Mouse (Mus musculus) testis, adult 2 months (tissue): ENCODE measurements at regions not wholly inside any gene's neighbourhood (a gene's known extent, or its start where the extent isn't known, plus 50 kb on each side); places are given as distances from the start of the nearest gene placed in this dataset.

Experiments used
- CTCF ChIP-seq: fragments of 200-500 bp; IDR thresholded peaks from 2 replicates; pipeline ENCODE4 v1.5.1; 2012; ENCODE audit warnings: low read depth, mild to moderate bottlenecking, inconsistent platforms, low read length, moderate library complexity; ENCODE audit not compliant: control insufficient read depth, insufficient read depth, insufficient replicate concordance
- POLR2A ChIP-seq: fragments of 200-500 bp; IDR thresholded peaks from 2 replicates; pipeline ENCODE4 v1.6.1; 2012; ENCODE audit warnings: low read depth, mild to moderate bottlenecking, inconsistent platforms, low read length, moderate library complexity; ENCODE audit not compliant: control insufficient read depth

- no peak for TF ChIP-seq POLR2A
- TF ChIP-seq CTCF: no peak
Measured at GRCm38 (mm10) chr1:152148731-152149130, 58.8 kb upstream of the 1700025G04Rik start.
